Comparison of ENCODE assay signal across 14 mouse cellular contexts in the genomic region with DNA sequence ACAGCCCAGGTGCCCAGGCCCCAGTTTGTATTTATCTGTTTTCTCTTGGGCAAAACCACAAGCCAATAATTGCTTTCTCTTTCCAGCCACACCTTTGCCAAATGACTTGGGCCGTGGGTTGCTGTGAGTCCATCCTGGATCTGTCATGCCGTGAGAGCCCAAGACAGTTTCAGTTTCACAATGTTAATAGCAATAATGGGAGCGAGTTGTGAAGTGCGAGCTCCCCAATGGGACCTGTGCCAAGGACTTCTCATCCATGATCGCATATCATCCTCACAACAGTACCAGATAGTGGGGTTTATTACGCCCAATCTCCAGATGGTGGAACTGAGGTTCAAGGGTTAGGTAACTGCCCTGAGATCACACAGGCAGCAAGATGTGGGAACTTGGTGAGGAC.
DNase-seq lines count a peak whose midpoint lies in the region; ATAC-seq and TF ChIP-seq lines count a peak whose summit lies in the region.
"Had no signal": no experiment of that assay in that cellular context is flagged by ENCODE, and none has a peak within 500 bp of the region (broad histone marks: within the 10 kb centered on the region; RNA-seq: fewer than 3 reads in every experiment).

No protein-coding gene starts in this region.

- H3K9me3 ChIP-seq in lung, embryonic 14.5 days (ENCODE audit: low read depth, low read length) = no peaks in the 10 kb centered on the region
- H3K9me3 ChIP-seq: liver, embryonic 13.5 days had no signal

- H3K4me3 ChIP-seq in lung, embryonic 14.5 days (ENCODE audit: low read depth, low read length) = no peak overlapping the region
- H3K4me3 ChIP-seq: liver, embryonic 13.5 days had no signal

- H3K4me2 ChIP-seq in lung, embryonic 14.5 days = no peak overlapping the region
- H3K4me2 ChIP-seq: liver, embryonic 13.5 days; midbrain, embryonic 11.5 days had no signal

- peak; percentile 34 for DNase-seq in gastrocnemius, adult 18-20 months (ENCODE audit: low spot score)
- DNase-seq in gastrocnemius, postnatal 36 days = no peak
- peak; percentile 62 for DNase-seq in lung, embryonic 14.5 days
- DNase-seq in lung, postnatal 14 days = no peak
- peak; percentile 43 for DNase-seq in skeletal muscle tissue, adult 2 months (ENCODE audit: low read depth, low spot score)
- DNase-seq in layer of hippocampus, adult 11-12 months (ENCODE audit: low spot score) = no peak
- no peak for DNase-seq in cerebellum, adult 11 months
- DNase-seq: B cell, adult 2 months; cerebellum, adult 9-11 months; layer of hippocampus, postnatal 36 days; liver, embryonic 13.5 days had no signal

- H3K36me3 ChIP-seq in lung, embryonic 14.5 days (ENCODE audit: insufficient read depth) = no peaks in the 10 kb centered on the region
- H3K36me3 ChIP-seq: liver, embryonic 13.5 days had no signal

- peaks cover 6% of the 10 kb centered on the region for H3K4me1 ChIP-seq in lung, embryonic 14.5 days (ENCODE audit: insufficient read depth)

- peak; percentile 23; the same call in 1 of the 2 replicates for ATAC-seq in lung, embryonic 14.5 days (ENCODE audit: insufficient read depth)
- 0 out of 2 replicates have a peak, but pooled peaks have one; percentile 8 for ATAC-seq in common myeloid progenitor, adult 5-6 weeks (replicated peaks; ENCODE audit: low read depth, poor library complexity, severe bottlenecking)
- ATAC-seq: Patski had no signal

- no peaks in the 10 kb centered on the region for H3K27me3 ChIP-seq in lung, embryonic 14.5 days (ENCODE audit: insufficient read depth, low read length)
- H3K27me3 ChIP-seq: liver, embryonic 13.5 days; Patski had no signal

- no peak for TF ChIP-seq CTCF in lung, embryonic 14.5 days (IDR thresholded peaks at IDR 0.05; ENCODE audit: low read depth)

- intact Hi-C loops in gastrocnemius, postnatal 36 days (cut with DNase I) = loop anchor here (10.0 kb wide), 1 partner anchor 317 kb away; no protein-coding TSS in a partner anchor

- 55% methylated on average over 6 of the region's 6 CpGs for WGBS in lung, embryonic 14.5 days

- H3K9ac ChIP-seq in lung, embryonic 14.5 days = no peak overlapping the region
- H3K9ac ChIP-seq: liver, embryonic 13.5 days had no signal

- H3K27ac ChIP-seq in lung, embryonic 14.5 days (ENCODE audit: low read depth) = peak overlapping the region; percentile 69
- H3K27ac ChIP-seq: liver, embryonic 13.5 days had no signal

Comparison
In these comparisons a context has a peak if more than half of its experiments do, and no peak if none do; other contexts are left out.
1. DNase-seq: peak in gastrocnemius, adult 18-20 months (single experiment), lung, embryonic 14.5 days (single experiment) and skeletal muscle tissue, adult 2 months (single experiment); none in gastrocnemius, postnatal 36 days (0 of 2), lung, postnatal 14 days (single experiment), layer of hippocampus, adult 11-12 months (single experiment) and cerebellum, adult 11 months (single experiment).